Mouse (Mus musculus) olfactory bulb, adult 2 months (tissue): Measurements from ENCODE around the gene Mcoln3. TPM values are rescaled to one million over a fixed set of nuclear protein-coding genes. Genes with fewer than 3 reads are reported as not detected.

Experiments
- H3K27ac ChIP-seq: fragments of 200-500 bp; 2 replicates; pipeline ENCODE4 v1.5.1; 2012; ENCODE audit warnings: low read depth, low read length; ENCODE audit not compliant: insufficient read depth
- H3K4me1 ChIP-seq: fragments of 200-500 bp; 2 replicates; pipeline ENCODE4 v1.6.1; 2012; ENCODE audit warnings: low read length; ENCODE audit not compliant: control insufficient read depth, insufficient read depth
- H3K4me3 ChIP-seq: fragments of 200-500 bp; 2 replicates; pipeline ENCODE4 v1.5.1; 2012; ENCODE audit warnings: mild to moderate bottlenecking, low read depth, low read length, moderate library complexity; ENCODE audit not compliant: insufficient read depth
- CTCF ChIP-seq: fragments of 200-500 bp; IDR thresholded peaks from 2 replicates; pipeline ENCODE4 v1.5.1; 2012; ENCODE audit warnings: low read depth, mild to moderate bottlenecking, low read length, moderate library complexity; ENCODE audit not compliant: insufficient read depth
- POLR2A ChIP-seq: fragments of 200-500 bp; IDR thresholded peaks from 2 replicates; pipeline ENCODE4 v1.6.1; 2012; ENCODE audit warnings: mild to moderate bottlenecking, low read depth, low read length, moderate library complexity; ENCODE audit not compliant: insufficient read depth
- WGBS: fragments of 180-500 bp; shearing (Covaris S2); methylation state at CpG from one replicate; pipeline ENCODE4 v1.1.7; 2018; 5-methylcytosine and 5-hydroxymethylcytosine counted together
- polyA plus RNA-seq: library from polyadenylated mRNA; stranded (reverse); fragments of >200 nt; gene quantifications from 2 replicates; pipeline ENCODE4 v1.2.4, GENCODE M21; 2012; ENCODE audit warnings: low replicate concordance; ENCODE audit not compliant: missing spikeins, insufficient read depth, insufficient read length

Mcoln3 gene
- polyA plus RNA-seq, 1 experiment = not detected

DNA sequence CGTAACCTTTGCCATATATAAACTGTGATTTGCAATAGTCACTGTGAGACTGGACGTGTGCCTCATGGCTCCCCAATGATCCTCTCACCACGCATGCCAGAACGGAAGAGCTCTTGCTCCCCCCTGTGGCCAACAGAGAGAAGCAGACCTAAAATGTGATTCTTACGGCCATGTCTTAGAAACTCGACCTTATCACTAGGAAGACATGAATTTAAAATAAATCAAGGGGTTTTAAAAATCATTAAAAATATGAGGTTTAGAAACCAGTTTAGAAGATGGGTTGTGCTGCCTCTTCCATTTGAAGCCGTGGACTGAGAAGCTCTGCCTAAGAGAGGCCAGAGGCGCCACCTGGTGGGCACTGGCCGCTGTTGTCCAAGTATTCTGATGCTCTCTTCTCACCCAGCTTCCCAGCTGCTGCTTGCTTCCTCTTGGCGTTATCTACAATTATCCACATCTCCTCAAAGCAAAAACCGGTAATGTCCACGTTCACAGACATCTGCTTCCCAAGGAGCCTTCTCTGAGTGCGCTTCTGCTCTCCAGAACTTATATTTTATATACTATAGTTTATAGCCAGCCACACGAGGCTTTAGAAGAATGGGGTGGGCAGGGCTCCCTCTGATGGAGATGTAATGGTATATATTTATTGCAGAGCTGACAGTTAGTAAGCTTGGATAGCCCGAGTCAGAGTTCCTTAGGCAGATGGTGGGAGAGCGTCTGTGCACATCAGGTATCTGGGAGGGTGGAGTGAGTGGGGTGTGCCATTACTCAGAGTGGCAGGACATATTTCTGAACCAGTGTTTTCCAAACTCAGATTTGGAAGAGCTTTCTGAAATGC lies 60.7 kb downstream of the Mcoln3 start:
- Histone ChIP-seq H3K4me1 (no peaks in the 10 kb centered on the region), H3K27ac (no peak overlapping the region), H3K4me3 (no peak overlapping the region)
- 2% methylated on average over 16 of the region's 16 CpGs for WGBS
- no peak for TF ChIP-seq POLR2A
- TF ChIP-seq CTCF = peak; percentile 98

DNA sequence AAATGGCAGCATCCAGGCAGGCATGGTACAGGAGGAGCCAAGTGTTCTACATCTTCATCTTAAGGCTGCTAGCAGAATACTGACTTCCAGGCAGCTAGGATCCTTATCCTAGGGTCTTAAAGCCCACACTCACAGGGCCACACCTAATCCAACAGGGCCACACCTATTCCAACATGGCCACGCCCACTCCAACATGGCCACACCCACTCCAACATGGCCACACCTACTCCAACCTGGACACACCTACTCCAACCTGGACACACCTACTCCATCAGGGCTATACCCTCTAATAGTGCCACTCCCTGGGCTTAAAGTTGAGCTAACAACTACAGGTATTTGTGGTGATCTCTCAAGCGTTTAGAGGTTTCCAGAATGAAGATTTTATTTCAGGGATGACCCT lies 63.1 kb downstream of the Mcoln3 start:
- H3K27ac ChIP-seq = no peak overlapping the region
- TF ChIP-seq POLR2A = no peak
- TF ChIP-seq CTCF = no peak
- H3K4me1 ChIP-seq = no peaks in the 10 kb centered on the region
- WGBS = 35% methylated on average over 2 of the region's 2 CpGs
- H3K4me3 ChIP-seq = no peak overlapping the region

DNA sequence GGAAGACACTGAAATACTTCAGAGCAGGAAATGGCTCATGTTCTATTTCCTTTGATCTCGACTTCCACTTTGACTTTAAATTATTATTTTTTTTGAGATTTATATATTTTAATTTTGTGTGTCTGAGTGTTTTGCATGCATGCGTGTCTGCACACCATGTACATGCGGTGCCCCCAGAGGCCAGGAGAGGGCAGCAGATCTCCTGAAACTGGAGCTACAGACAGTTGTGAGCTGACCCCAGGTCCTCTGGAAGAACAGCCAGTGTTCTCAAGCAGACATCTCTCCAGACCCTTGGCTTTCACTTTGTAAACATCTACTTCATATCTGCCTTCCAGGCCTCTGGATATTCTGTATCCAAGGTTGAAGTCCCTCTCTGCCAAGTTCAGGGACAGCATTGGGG lies 63.7 kb downstream of the Mcoln3 start:
- H3K27ac ChIP-seq = no peak overlapping the region
- TF ChIP-seq CTCF (peak; percentile 37; the same call in 1 of the 2 replicates), POLR2A (no peak)
- H3K4me1 ChIP-seq = no peaks in the 10 kb centered on the region
- no peak overlapping the region for H3K4me3 ChIP-seq
- WGBS = 39% methylated on average over 3 of the region's 3 CpGs

DNA sequence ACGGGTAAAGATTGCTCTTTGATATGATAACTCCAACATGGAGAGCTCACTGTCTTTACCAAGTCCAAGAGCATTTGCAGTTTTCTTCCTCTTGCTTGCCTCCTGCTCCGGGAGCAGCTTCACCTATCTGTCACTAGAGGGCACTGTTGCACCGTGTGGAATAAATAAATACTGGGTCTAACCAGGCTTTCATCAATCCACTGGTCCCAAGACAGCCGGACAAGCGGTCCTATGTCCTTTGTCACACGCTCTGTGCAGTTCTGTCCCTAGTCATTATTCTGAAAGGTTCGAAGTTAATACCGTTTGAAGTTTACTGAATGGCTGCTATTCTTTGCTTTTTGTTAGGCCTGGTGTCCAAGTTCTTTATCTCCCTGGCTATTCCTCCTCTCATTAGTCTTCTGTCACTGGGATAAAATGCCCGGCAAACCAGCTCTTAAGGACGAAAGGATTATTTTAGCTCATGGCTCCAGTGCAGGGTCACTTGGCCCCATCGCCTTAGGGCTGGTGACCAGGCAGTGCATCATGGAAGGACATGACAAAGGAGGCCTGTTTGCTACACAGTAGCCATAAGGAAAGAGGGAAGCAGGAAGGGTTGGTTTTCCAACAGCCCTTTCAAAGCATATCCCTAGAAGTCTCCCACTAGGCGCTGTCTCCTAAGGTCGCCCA lies 67.9 kb downstream of the Mcoln3 start:
- Histone ChIP-seq H3K4me3 (no peak overlapping the region), H3K4me1 (no peaks in the 10 kb centered on the region), H3K27ac (no peak overlapping the region)
- TF ChIP-seq POLR2A (no peak), CTCF (0 out of 2 replicates have a peak, but pooled peaks have one; percentile 22)
- 24% methylated on average over 13 of the region's 13 CpGs for WGBS

DNA sequence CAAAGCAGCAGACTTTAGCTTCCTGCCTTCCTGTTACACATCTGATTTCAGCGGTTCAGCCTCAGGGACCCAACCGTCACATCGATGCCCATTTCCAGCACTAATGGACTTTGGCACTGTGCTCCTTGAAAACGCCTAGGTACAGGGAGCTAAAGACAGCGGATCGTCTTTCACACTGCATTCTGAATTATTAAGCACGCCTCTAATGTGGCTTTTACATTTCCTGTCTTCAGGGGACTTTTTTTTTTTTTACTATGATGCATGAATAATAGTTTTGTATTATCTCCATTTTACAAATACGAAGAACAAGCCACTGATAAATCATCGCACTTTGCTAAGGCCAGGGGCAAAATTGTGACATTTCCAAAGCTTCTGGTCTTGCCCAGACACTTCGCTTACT lies 68.8 kb downstream of the Mcoln3 start:
- 90% methylated on average over 10 of the region's 10 CpGs for WGBS
- Histone ChIP-seq H3K4me3 (no peak overlapping the region), H3K4me1 (no peaks in the 10 kb centered on the region), H3K27ac (no peak overlapping the region)
- TF ChIP-seq POLR2A (no peak), CTCF (no peak)

DNA sequence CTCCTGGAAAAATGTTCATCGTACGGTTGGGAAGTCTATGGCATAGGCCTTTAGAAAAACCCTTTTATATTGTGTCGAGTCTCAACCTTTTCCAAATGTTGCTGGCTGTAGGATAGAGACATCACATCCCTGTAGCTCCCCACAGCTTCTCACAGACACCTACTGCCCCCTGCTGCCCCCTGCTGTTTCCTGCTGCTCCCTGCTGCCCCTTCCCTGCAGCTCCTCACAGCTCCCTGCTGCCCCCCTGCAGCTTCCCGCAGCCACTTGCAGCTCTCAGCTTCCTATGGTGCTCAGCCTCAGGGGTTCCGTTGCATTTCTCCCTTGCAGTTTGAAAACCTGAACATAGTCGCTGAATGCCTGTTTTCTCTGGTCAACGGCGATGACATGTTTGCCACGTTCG lies 72.7 kb downstream of the Mcoln3 start:
- H3K27ac ChIP-seq = no peak overlapping the region
- WGBS = 72% methylated on average over 10 of the region's 10 CpGs
- no peak for TF ChIP-seq POLR2A
- no peak for TF ChIP-seq CTCF
- no peak overlapping the region for H3K4me3 ChIP-seq
- no peaks in the 10 kb centered on the region for H3K4me1 ChIP-seq

Other genes starting within 250 kb of the Mcoln3 start
- not detected in 2 replicates for gene Bcl10, start 194.6 kb upstream of the Mcoln3 start, polyA plus RNA-seq
- gene 2410004B18Rik, start 179.4 kb upstream of the Mcoln3 start, polyA plus RNA-seq = not detected in 2 replicates
- not detected in 2 replicates for gene Syde2, start 129.6 kb upstream of the Mcoln3 start, polyA plus RNA-seq
- not detected in 2 replicates for gene Wdr63, start 9.3 kb upstream of the Mcoln3 start, polyA plus RNA-seq
- not detected in 2 replicates for gene Mcoln2, start 32.4 kb downstream of the Mcoln3 start, polyA plus RNA-seq
- gene Lpar3, start 103.5 kb downstream of the Mcoln3 start, polyA plus RNA-seq = not detected in 2 replicates